Mouse (Mus musculus): ENCODE data around the gene Stard8.

- TF ChIP-seq EP300 (IDR thresholded peaks at IDR 0.05; ENCODE audit: low read depth) (no peak), CTCF (IDR thresholded peaks at IDR 0.05; ENCODE audit: low read depth) (no peak)
Measured at GRCm38 (mm10) chrX:99019303-99019702, 16.3 kb downstream of the Stard8 start.

All from liver, embryonic 14.5 days (tissue).